Mouse (Mus musculus) kidney, adult 2 months (tissue): Measurements from ENCODE around the gene Sigmar1. TPM values are rescaled to one million over a fixed set of nuclear protein-coding genes. Genes with fewer than 3 reads are reported as not detected.
A peak's percentile ranks its signal among the peaks of the same experiment; 100 is the strongest.

ENCODE experiments used
- DNase-seq: peaks from one replicate; pipeline ENCODE4 v3.0.0; 2021
- H3K27ac ChIP-seq: fragments of 200-500 bp; 2 replicates; pipeline ENCODE4 v1.5.1; 2012; ENCODE audit warnings: low read depth, low read length, control low read depth, inconsistent platforms; ENCODE audit not compliant: insufficient read depth
- H3K27me3 ChIP-seq: fragments of 200-500 bp; replicated peaks from 2 replicates; pipeline ENCODE4 v1.6.1; 2012; ENCODE audit warnings: mild to moderate bottlenecking, moderate library complexity, low read length, inconsistent platforms; ENCODE audit not compliant: control insufficient read depth, insufficient read depth
- H3K36me3 ChIP-seq: fragments of 200-500 bp; 2 replicates; pipeline ENCODE4 v1.6.1; 2012; ENCODE audit warnings: mild to moderate bottlenecking, moderate library complexity, low read length, inconsistent platforms; ENCODE audit not compliant: control insufficient read depth, insufficient read depth
- H3K4me1 ChIP-seq: fragments of 200-500 bp; 2 replicates; pipeline ENCODE4 v1.6.1; 2011; ENCODE audit warnings: low read length; ENCODE audit not compliant: control insufficient read depth, insufficient read depth
- H3K4me3 ChIP-seq: fragments of 200-500 bp; 2 replicates; pipeline ENCODE4 v1.5.1; 2011; ENCODE audit warnings: mild to moderate bottlenecking, low read depth, low read length, control low read depth; ENCODE audit not compliant: insufficient read depth
- CTCF ChIP-seq: fragments of 200-500 bp; conservative IDR thresholded peaks from 2 replicates; pipeline ENCODE4 v1.5.1; 2011; ENCODE audit warnings: low read depth, mild to moderate bottlenecking, control low read depth, low read length, moderate library complexity, mixed read lengths; ENCODE audit not compliant: insufficient read depth, insufficient read length
- POLR2A ChIP-seq: fragments of 200-500 bp; IDR thresholded peaks from one replicate; pipeline ENCODE4 v1.6.1; 2011; ENCODE audit warnings: low read depth, low read length, control low read depth
- WGBS: fragments of 180-500 bp; shearing (Covaris S2); methylation state at CpG from one replicate; pipeline ENCODE4 v1.1.7; 2018; 5-methylcytosine and 5-hydroxymethylcytosine counted together
- polyA plus RNA-seq: library from polyadenylated mRNA; depleted of rRNA; stranded (reverse); fragments of >200 nt; gene quantifications from 2 replicates; pipeline ENCODE4 v1.2.3, GENCODE M21; 2012

Gene Sigmar1
- polyA plus RNA-seq, 1 experiment: 60.6 TPM

GRCm38 (mm10) chr4:41744131-41744530 is 11.8 kb downstream of the Sigmar1 start:
- WGBS: 71% methylated on average over 2 of the region's 2 CpGs
- TF ChIP-seq CTCF: no peak
- TF ChIP-seq POLR2A: no peak
- no peaks in the 10 kb centered on the region for H3K27me3 ChIP-seq
- no peaks in the 10 kb centered on the region; the same call in 1 of the 2 replicates for H3K36me3 ChIP-seq
- no peak for DNase-seq
- H3K27ac ChIP-seq: no peak overlapping the region
- peaks cover 4% of the 10 kb centered on the region; the same call in 1 of the 2 replicates for H3K4me1 ChIP-seq
- no peak overlapping the region for H3K4me3 ChIP-seq

GRCm38 (mm10) chr4:41741158-41741560 is 14.8 kb downstream of the Sigmar1 start:
- Histone ChIP-seq H3K27ac (peak overlapping the region; percentile 94), H3K27me3 (no peaks in the 10 kb centered on the region), H3K4me3 (peak overlapping the region; percentile 97), H3K36me3 (no peaks in the 10 kb centered on the region), H3K4me1 (peaks cover 4% of the 10 kb centered on the region; the same call in 1 of the 2 replicates)
- peak; percentile 98 for DNase-seq
- under 1% methylated on average over 27 of the region's 27 CpGs for WGBS
- TF ChIP-seq CTCF (0 out of 2 replicates have a peak, but pooled peaks have one; percentile 6), POLR2A (peak; percentile 80)

DNA sequence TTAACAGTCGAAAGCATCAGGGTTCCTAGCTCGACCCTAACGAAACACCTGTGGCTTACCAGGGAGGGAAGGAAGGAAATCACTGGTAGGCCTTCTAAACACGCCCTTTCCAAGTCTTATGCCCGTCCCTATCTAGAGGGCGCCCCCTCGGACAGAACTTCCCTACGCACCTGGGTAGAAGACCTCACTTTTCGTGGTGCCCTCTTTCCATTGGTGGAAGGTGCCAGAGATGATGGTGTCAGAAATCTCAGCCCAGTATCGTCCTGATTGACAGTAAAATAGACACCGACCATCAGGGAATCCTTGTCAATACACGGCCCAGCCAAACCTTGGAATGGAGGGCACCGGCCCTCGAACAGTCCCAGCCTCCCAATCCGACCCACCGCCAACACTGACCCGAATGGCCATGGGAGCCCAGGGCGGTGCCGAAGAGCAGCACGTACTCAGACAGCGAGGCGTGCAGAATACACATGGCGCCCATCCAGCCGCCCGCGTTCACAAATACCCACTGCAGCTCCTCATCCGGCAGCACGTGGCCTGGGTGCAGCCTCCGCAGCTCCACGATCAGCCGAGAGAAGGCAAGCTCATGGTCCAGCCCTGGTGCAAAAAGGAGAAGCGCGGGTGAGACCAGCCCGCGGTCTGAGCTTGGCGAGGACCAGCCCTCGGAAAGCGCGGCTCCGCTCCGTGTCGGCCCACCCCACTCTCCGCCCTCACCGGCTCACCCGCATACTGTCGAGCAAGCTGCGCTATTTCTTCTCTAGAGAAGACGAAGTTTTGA is 15.4 kb downstream of the Sigmar1 start:
- WGBS: 1% methylated on average over 48 of the region's 48 CpGs
- TF ChIP-seq CTCF (0 out of 2 replicates have a peak, but pooled peaks have one; percentile 5), POLR2A (no peak)
- no peaks in the 10 kb centered on the region for H3K27me3 ChIP-seq
- H3K4me1 ChIP-seq: peaks cover 4% of the 10 kb centered on the region; the same call in 1 of the 2 replicates
- H3K36me3 ChIP-seq: no peaks in the 10 kb centered on the region
- H3K27ac ChIP-seq: peak overlapping the region; percentile 94
- H3K4me3 ChIP-seq: peak overlapping the region; percentile 97
- no peak for DNase-seq

DNA sequence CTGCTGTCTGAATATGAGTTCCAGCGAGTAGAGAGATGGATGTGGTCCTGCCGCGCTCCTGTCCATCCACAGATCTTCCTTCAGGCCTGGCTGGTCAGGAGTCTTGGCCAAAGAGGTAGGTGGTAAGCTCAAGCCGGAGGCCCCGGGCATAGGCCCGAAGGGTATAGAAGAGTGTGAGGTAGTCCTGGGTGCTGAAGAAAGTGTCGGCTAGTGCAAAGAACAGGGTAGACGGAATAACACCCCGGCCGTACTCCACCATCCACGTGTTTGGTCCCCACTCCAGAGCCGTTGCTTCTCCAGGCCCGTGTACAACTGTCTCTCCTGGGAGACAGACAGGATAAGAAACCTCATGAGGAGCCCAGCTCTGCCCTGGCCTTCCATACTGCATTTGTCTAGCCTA is 16.7 kb downstream of the Sigmar1 start:
- WGBS: 97% methylated on average over 13 of the region's 13 CpGs
- no peak overlapping the region for H3K27ac ChIP-seq
- H3K4me3 ChIP-seq: no peak overlapping the region
- no peak for TF ChIP-seq POLR2A
- TF ChIP-seq CTCF: no peak
- no peak for DNase-seq
- H3K4me1 ChIP-seq: peaks cover 4% of the 10 kb centered on the region; the same call in 1 of the 2 replicates
- H3K27me3 ChIP-seq: no peaks in the 10 kb centered on the region
- H3K36me3 ChIP-seq: no peaks in the 10 kb centered on the region

GRCm38 (mm10) chr4:41738256-41738603 is 17.7 kb downstream of the Sigmar1 start:
- no peaks in the 10 kb centered on the region for H3K36me3 ChIP-seq
- no peak overlapping the region for H3K27ac ChIP-seq
- H3K4me3 ChIP-seq: no peak overlapping the region
- no peak for DNase-seq
- WGBS: 85% methylated on average over 1 of the region's 1 CpGs
- peaks cover 4% of the 10 kb centered on the region; the same call in 1 of the 2 replicates for H3K4me1 ChIP-seq
- no peaks in the 10 kb centered on the region for H3K27me3 ChIP-seq
- TF ChIP-seq CTCF (no peak), POLR2A (no peak)

DNA sequence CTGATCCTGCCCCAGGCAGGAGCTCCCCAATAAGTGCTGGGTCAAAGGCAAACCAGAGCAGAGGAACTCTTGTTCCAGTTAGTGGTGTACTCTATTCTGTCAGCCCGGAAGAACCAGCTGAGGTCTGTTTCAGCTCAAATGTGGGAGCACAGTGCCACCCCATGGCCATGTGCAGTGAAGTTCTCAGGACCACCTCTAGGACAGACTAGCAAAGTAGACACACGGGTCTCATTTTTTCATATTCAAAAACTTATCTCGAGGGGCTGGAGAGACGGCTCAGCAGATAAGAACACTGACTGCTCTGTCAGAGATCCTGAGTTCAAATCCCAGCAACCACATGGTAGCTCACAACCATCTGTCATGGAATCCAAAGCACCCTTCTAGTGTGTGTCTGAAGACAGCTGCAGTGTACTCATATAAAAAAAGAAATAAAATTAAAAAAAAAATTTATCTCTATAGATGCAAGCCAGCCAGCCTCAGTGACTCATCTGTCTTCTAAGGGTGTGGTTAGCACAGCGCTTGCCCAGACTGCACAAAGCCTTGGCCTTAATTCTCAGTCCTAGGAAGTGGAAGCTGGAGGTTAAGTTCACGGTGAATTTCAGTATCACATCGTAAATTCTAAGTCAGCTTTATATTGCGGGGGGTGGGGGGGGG is 18.2 kb downstream of the Sigmar1 start:
- H3K27ac ChIP-seq: no peak overlapping the region
- 31% methylated on average over 8 of the region's 8 CpGs for WGBS
- no peaks in the 10 kb centered on the region for H3K36me3 ChIP-seq
- H3K4me1 ChIP-seq: peaks cover 4% of the 10 kb centered on the region; the same call in 1 of the 2 replicates
- DNase-seq: peak; percentile 83
- no peaks in the 10 kb centered on the region for H3K27me3 ChIP-seq
- TF ChIP-seq CTCF: peak; percentile 96
- no peak for TF ChIP-seq POLR2A
- H3K4me3 ChIP-seq: no peak overlapping the region
